Mouse (Mus musculus): ENCODE results near the gene Asic4.
A peak's percentile ranks its signal among the peaks of the same experiment; 100 is the strongest.

Asic4 gene

DNA sequence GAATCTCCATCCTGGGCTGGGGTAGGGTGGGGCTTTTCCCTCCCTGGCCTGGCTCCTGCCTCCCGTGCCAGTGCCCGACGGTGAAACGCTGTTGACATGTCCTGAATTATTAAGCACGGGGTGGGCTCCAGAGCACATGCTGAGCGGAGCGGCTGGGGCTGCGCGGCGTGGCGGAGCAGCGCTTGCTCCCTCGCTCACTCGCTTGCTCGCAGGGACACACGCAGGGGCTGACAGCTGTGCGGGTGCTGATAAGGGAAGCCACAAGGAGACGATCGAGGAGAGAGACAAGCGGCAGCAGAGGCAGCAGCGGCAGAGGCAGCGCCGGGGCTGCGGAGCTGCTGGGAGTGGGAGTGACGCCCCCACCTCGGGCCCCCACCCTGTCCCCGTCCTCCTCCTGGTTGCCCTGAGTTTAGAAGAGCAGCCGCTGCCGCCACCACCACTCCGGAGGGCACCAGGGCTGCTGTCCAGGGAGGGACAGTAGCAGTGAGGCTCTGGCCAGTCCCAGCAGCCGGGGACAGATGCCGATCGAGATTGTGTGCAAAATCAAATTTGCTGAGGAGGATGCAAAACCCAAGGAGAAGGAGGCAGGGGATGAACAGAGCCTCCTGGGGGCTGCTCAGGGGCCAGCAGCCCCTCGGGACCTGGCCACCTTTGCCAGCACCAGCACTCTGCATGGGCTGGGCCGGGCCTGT, at the start of gene Asic4:
Gene Asic4 (plus strand): TSS at position 123 of the 692 bp plus-strand sequence.
- DNase-seq, result no peak

DNA sequence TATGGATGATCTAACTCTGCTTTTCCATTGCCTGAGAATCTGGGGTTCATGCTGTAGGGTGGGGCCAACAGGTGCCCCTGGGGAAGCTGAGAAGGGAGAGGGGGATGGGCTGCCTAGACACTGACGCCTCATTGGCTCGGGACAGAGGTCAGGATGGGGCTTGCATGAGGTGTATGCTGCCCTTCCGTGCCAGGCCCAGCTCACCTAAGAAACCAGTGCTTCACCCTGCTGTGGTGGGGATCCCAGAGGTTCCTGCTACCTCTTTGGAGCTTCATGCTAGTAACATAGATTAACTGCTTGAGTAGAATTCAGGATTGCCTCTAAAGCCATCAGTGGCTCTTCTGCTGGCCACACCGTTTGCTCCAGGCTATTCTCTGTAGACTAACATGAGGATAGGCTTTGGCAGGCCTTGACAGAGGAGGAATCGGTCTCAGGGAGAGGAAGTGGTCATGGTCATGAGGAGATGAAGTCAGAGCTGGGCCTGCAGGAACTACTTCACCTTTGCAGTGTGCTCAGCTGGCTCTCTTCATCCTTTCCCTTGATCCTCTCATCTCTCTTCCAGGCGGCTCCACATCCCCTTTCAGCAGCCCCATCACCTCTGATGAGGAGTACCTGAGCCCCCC, 49.6 kb upstream of the Asic4 start:
- DNase-seq, result no peak

DNA sequence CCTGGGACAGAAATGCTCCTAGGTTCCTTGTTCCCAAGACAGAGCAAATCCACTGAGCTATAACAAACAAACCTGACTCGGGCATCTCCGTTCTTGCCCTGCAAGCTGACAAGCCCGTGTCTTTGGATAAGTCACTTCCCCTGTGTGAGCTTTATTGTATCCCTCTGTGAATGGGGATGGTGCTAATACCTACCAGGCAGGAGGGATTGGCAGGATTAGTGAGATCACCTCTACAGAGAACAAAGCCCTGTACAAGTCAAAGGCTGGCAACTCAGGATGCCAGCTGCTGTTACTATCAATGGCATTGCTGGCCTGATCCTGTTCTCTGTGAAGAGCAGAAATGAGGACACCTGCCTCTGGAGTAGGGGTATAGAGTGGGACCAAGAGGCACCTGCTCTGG, 44.7 kb upstream of the Asic4 start:
- no peak for DNase-seq

DNA sequence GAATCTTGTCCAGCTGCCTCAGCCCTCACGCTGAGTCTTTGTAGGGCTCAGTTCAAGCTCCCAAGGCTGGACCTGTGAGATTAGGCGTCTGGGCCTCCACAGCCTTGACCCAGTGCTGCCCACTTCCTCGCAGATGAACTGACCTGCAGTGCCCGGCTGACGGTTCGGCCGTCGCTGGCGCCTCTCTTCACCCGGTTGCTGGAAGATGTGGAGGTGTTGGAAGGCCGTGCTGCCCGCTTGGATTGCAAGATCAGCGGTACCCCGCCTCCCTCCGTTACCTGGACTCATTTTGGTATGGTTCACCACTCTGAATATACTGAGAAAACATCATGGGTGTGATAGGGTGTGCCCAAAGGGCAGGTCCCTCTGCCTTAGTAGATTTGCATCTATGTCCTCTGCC, 44.1 kb upstream of the Asic4 start:
- no peak for DNase-seq

DNA sequence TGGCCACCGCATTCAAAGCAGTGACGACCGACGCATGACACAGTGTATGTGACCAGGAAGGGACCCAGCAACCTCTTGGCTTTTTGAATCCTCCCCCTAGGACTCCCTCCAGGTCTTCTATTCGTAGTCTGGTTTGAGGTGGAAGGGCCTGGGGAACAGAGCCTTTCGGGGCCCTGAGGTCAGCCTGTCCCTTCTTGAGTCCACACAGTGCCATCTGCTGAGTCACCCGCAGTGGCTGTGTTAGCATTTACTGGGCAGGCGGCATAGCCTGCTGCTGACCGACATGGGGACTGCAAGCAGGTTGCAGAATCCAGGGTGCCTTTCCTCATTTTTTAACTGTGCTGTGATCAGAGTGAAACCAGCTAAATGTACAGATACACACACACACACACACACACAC, 43.2 kb upstream of the Asic4 start:
- DNase-seq, result no peak

DNA sequence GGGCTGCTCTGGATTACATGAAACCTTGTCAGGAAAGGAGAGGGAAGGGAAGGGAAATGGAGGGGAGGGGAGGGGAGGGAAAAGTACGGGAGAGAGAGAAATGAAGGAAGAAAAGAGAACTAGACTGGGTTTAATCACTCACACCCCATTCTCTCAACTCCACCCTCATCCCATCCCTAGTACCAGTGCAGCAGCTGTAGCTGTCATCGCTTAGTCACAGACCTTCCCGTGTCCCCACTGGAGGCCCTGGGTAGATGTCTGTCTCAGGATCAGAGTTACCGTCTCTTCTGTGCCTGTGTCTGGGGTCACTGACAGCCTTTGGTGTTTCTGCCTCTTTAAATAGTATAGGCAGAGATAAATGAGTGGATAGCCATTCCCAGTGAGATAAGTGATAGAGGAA, 42.0 kb upstream of the Asic4 start:
- DNase-seq, result no peak

DNA sequence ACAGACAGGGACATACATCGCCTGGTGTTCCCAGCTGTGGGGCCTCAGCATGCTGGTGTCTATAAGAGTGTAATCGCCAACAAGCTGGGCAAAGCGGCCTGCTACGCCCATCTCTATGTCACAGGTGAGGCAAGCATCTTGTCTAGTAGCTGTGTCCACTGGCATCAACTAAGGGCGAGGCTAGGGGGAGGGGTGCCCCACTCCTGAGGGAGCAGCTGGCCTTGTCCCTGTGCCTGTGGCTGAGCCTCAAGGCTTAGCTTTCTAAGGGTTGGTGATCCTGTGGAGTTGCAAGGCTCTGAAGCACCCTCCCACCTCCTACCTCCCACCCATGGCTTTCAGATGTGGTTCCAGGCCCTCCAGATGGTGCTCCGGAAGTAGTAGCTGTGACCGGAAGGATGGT, 40.3 kb upstream of the Asic4 start:
- DNase-seq, result no peak

DNA sequence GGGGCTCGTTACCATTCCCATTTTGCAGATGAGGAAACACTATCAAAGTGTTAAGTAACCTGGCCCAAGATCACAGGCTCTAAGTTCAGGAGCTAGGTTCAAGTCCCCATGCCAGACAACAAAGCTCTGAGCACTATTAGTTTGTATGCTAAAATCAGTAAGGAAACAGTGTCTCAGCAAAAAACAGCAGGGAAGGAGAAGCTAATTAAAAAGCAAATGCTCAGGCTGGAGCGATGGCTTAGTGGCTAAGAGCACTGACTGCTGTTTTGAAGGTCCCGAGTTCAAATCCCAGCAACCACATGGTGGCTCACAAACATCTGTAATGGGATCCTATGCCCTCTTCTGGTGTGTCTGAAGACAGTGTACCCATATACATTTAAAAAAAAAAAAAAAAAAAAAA, 38.0 kb upstream of the Asic4 start:
- no peak for DNase-seq

DNA sequence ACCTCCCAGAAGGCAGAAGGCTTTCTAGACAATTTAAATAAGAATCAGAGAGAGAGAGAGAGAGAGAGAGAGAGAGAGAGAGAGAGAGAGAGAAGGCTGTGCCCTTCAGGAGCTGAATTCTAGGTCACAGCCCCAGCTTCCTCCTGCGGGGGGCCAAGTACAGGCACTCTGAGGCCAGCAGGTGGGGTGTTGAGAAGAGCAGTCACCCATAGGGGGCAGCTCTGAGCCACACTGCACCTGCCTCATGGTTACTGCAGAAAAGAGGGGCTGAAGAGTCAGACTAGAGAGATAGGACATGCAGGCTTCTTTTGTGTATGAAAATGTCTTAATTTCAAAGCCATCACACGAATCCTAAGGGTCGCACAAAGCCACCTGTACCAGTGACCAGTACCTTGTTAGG, 36.5 kb upstream of the Asic4 start:
- DNase-seq, result no peak

DNA sequence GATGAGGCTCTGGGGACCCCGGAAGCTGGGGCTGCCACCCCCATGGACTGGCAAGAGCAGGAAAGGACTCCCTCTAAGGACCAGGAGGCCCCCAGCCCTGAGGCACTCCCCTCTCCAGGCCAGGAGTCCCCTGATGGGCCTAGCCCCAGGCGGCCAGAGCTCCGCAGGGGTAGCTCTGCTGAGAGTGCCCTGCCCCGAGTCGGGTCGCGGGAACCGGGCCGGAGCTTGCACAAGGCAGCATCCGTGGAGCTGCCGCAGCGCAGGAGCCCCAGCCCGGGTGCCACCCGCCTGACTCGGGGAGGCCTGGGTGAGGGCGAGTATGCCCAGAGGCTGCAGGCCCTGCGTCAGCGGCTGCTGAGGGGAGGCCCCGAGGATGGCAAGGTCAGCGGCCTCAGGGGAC, 28.4 kb upstream of the Asic4 start:
- no peak for DNase-seq

DNA sequence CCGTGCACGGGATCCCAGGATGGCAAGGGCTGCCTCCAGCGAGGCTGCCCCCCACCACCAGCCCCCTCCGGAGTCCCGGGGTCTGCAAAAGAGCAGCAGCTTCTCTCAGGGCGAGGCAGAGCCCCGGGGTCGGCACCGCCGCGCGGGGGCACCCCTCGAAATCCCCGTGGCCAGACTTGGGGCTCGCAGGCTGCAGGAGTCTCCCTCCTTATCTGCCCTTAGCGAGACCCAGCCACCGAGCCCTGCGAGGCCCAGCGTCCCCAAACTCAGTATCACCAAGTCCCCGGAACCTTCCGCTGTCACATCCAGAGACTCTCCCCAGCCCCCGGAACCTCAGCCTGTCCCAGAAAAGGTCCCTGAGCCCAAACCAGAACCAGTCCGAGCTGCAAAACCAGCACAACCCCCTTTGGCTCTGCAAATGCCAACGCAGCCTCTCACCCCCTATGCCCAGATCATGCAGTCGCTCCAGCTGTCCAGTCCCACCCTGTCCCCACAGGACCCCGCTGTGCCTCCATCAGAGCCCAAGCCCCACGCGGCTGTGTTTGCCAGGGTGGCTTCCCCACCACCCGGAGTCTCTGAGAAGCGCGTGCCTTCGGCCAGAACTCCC, 27.9 kb upstream of the Asic4 start:
- DNase-seq, result no peak

DNA sequence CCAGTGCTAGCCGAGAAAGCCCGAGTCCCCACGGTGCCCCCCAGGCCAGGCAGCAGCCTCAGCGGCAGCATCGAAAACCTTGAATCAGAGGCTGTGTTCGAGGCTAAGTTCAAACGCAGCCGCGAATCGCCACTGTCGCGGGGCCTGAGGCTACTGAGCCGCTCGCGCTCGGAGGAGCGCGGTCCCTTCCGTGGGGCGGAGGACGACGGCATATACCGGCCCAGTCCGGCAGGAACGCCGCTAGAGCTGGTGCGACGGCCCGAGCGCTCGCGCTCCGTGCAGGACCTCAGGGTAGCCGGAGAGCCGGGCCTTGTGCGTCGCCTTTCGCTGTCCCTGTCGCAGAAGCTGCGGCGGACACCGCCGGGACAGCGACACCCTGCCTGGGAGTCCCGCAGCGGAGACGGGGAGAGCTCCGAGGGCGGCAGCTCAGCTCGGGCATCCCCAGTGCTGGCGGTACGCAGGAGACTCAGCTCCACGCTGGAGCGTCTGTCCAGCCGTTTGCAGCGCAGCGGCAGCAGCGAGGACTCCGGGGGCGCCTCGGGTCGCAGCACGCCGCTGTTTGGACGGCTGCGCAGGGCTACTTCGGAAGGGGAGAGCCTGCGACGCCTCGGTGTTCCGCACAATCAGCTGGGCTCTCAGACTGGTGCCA, 27.3 kb upstream of the Asic4 start:
- no peak for DNase-seq

DNA sequence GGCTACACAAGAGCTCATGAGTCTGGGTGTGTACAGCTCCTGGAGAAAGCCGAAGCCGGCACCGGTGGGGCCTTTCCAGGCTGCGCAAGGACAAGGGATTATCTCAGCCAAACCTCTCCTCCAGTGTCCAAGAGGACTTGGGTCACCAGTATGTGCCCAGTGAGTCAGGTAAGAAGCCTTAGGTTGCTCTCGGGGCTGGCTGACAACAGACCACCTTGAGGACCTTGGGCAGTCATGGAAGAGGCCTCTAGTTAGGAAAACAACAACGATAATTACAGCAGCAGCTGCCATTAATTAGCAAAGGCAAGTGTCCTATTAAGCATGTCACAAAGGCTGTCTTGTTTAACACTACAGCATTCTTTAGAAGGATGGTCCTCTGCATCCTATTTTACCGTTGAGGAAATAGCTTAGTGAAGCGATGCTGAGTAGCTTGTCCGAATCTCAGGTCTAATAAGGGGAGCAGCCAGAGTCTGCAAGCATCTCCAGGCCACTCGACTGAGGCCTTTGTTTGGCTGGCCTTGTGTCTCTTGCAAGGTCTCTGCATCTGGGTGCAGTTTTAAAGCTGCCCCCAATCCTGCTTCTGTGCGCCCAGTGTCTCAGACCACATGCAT, 26.4 kb upstream of the Asic4 start:
- no peak for DNase-seq

DNA sequence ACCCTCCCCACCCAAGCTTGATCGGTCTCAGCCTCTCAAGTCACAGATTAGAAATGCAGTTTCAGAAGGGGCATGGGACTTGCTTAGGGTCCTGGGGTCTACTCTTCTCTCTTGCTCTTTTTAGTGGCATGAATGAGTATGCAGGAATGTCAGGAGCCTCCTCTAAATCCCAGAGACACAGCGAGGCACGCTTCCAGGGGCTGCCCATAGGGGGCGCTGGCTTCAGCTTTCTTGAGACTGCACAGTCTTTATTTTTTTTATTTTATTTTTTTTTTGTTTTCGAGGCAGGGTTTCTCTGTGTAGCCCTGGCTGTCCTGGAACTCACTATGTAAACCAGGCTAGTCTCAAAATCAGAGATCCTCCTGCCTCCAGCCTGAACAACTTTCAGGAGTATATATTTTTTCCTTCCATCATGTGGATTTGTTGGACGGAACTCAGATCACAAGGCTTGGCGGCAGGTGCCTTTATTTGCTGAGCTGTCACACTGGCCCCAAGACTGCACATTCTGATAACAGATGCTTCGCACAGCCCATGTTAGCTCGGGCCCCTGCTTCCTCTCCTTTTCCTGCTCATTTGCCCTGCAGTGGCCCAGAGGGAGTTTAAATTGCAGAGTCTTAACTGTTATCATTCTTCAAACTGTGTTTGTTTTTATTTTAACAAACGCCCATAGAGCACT, 24.3 kb upstream of the Asic4 start:
- no peak for DNase-seq

DNA sequence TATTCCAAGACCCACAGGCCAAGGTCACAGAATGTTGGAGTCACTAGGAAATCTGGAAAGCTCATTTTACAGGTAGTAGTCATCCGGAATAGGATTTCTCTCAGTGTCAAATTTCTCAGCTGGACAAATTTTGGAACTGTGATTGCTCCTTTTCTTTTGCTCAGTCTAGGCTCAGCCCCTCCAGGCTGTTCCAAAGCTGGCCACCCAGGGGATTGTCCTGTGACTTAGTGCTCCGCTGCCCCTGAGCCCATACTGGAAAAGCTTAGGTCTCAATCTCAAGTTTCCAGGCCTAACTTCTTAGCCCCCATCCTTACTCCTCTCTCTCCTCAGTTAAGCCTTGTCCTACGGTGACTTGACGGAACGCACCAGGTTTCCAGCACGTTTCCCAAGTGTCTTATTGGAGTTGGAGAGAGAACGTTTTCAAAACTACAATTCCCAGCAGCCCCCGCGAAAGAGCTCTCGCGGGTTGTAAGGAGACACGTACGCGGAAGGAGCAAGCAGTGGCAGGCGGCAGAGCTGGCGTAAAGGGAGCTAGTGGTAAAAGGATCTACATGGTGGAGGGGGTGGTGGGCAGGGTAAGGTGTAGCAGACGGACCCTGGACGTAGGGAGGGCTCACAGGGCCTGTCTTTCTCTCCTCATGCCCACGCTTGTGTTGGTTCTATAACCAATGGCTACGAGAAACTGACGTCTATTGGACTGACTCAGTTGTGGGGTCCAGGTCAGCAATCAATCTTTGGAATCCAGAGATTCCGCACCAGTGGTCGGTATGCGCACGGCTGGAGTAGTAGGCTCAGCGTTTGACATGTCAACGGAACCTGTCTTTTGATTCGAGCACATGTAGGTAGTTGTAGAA, 14.5 kb upstream of the Asic4 start, which contains the start of gene Gmppa:
Gene Gmppa (plus strand): TSS at position 456 of the 854 bp plus-strand sequence.
- DNase-seq, result peak; percentile 80

DNA sequence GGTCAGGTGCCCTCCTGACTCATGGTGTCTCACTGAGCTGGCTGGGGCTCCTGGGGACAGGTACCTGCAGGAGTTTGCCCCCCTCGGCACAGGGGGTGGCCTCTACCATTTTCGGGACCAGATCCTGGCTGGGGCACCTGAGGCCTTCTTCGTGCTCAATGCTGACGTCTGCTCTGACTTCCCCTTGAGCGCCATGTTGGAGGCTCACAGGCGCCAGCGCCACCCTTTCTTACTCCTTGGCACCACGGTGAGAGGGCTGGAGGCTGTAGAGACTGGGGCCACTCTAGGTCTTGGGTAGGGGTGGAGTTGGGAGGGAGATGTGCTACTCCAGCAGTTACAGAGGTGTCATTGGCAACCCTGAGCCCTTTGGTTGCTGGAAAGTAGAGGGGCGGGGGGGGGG, 11.5 kb upstream of the Asic4 start:
- DNase-seq, result peak; percentile 3

DNA sequence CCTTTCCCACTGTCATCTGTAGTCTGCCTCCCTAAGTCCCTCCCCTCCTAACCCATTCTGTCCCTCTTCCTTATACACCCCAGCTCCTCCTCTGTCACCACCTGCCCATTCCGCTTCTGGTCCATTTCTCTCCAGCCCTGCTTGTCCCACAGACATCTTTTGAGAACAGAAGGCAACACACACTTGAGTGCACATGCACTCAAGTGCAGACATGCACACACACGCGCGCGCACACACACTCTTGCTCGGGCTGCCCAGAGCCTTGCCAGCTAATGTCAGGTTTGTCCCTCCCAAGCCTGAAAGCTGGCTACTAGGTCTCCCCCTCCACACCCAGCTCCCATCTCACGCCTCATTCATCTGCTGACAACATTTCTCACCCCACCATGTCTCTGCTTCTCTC, 9.6 kb upstream of the Asic4 start:
- no peak for DNase-seq

DNA sequence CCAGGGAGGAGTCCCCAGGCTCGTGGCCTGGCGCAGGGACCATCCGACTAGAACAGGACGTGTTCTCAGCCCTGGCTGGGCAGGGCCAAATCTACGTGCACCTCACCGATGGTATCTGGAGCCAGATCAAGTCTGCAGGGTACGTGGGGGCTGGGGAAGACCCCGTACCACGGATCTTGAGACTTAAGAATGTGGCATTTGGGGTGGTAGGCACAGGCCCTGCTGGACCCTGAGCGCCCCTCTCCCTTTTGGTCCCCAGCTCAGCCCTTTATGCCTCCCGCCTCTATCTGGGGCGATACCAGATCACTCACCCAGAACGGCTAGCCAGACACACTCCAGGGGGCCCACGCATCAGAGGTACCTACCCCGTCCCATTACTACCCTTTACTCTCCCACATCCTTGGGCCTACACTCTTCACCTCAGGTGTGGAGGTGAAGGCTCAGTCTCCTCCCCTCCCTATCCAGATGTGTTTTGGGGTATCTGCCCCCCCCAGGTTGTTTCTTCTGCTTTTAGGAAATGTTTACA, 8.7 kb upstream of the Asic4 start:
- no peak for DNase-seq

DNA sequence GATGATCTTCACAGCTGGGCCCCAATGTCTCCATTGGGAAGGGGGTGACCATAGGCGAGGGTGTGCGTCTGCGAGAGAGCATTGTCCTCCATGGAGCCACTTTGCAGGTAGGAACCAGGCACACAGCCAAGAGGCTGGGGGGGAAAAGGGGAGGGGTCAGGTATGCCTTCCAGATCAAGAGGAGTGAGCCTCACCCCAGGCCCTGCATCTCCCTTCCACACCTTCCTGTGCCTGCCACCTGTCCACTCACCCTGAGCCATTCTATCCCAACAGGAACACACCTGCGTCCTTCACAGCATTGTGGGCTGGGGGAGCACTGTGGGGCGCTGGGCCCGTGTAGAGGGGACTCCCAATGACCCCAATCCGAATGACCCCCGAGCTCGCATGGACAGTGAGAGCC, 8.1 kb upstream of the Asic4 start:
- no peak for DNase-seq

DNA sequence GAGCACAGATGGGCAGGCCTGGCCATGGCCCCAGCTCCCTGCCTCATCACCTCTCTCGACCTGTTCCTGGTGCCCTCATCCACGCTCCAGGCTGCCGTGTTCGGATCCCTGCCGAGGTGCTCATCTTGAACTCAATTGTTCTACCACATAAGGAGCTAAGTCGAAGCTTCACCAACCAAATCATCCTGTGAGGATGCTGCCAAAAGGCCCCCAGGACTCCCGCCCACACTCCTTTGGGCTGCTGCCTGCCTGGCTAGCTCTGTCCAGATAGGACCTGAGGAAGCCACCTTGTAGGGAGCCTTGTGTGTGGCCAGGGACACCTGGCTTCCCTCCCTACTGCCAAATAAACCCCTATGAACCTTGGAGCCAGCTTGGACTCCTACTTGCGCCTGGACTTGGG, 7.4 kb upstream of the Asic4 start:
- DNase-seq, result no peak

DNA sequence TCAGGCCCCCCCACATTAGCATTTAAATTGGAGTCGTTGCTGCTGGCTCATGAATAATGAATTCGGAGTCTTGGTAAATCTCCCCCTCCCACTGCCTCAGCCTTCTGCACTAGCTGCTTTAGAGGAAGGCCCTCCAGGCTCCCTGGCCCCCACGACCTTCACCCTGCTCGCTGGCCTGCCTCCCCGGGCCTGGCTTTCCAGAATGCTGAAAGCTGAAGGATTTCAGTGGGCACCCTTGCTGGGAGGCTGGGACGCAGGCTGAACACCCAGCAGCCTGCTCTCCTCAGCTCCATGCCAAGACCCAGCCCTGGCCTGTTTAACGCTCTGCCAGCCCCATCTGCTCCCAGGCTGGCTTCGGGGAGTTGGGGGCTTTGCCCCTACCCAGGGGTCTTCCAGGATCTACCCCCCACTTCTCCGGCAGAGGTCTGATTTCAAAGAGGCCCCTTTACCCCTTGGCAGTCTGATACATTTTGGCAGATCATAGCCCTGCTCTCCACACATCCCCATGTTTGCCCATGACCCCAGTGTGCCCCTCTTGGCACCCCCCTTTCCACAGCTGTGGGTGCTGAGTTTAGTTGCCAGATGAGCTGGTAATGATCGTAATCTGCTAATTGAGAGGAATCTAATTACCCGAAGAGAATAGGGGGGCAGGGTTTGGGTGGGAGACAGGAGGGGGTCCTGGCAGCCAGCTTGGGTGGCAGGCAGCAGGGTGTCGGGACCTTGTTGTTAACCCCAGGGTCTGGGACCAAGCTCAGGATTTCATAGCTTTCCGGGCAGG, 6.8 kb upstream of the Asic4 start:
- DNase-seq, result no peak
